Mouse (Mus musculus) urinary bladder, postnatal 36 days (tissue): ENCODE data around the gene Mipep.

ENCODE experiments used
- DNase-seq, 2 experiments: peaks; one replicate each; pipeline ENCODE4 v3.0.0; 2022; ENCODE audit warnings: low spot score in 2 of 2, mixed read lengths in 1 of 2

The Mipep gene

DNA sequence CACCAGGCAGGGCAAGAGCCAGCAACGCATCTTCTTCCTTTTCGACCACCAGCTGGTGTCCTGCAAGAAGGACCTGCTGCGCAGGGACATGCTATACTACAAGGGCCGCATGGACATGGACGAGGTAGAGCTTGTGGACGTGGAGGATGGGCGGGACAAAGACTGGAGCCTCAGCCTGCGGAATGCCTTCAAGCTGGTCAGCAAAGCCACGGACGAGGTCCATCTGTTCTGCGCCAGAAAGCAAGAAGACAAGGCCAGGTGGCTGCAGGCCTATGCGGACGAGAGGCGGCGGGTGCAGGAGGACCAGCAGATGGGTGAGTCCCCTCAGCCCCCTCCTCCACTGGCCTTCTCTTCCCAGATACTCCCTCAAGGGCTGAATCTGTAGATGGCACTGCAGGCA is 28.1 kb upstream of the Mipep start:
- no peak for DNase-seq

DNA sequence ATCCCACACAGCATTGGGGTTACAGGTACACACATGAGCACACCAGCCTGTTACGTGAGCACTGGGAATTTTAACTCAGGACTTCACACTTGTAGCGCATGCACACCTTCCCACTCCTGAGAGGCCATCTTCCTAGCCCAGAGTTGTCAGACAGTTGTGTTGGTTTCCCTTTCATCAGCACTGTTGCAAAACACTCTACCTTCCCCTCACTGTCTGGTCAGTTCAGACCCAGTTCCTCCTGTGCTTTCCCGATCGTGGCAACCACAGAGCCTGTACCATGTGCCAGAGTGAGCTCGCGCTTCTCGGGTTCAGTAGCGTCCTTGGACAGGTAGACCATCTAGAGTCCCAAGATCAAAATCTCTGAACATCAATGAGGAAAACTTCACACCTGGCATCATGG is 27.1 kb upstream of the Mipep start:
- DNase-seq = no peak

DNA sequence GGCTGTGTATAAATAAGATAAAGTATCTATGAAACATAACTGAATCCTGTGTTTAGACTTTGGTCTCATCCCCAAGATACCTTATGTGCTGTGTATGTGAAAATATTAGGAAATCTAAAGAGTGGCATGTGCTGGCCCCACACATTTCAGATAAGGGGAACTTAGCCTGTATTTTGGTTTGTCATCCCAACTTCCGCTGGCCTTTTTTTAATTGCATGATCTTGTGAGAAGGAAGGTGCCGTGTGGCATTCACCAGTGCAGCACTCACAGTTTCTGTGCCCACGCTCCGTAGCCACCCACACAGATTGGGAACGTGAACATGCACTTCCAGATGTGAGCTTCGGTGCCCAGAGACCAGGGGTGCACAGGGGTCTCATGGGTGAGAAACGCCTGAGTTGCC is 26.7 kb upstream of the Mipep start:
- no peak for DNase-seq

DNA sequence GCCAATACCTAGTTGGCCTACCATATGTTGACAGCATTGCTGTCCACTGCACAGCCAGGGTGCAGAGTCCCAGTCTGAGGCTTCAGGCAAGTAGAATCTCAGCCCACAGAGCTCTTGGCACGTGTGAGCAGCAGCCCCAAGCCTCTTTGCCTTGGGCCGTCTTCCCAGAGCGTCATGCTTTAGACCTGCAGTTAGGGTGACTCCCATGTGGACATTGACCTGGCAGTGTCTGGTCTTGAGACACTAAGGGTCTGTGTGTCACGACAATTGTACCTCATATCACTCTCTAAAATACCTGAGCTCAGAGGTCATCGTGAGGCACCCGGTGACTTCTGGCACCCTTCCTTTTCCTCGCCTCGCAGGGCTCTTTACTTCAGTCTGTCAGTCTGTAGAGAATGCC is 25.3 kb upstream of the Mipep start:
- DNase-seq = no peak

DNA sequence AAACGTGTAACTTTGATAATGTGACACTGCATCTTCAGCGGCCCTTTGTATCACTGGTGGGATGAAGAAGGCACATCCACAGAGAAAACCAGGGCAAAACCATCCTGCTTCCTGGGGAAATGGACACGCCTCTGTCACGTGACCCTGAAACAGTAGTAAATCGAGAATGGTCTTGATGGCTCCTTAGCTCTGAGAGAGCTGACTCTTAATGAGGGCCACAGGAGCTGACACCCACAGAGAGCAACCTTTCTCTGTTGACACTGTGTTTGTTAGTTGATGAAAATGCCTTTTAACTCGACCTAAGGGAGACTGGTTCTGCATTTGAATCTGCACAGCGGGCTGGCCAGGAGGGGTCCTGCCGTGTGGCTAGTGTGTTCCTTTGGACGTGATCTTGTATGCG is 22.6 kb upstream of the Mipep start:
- DNase-seq = no peak

DNA sequence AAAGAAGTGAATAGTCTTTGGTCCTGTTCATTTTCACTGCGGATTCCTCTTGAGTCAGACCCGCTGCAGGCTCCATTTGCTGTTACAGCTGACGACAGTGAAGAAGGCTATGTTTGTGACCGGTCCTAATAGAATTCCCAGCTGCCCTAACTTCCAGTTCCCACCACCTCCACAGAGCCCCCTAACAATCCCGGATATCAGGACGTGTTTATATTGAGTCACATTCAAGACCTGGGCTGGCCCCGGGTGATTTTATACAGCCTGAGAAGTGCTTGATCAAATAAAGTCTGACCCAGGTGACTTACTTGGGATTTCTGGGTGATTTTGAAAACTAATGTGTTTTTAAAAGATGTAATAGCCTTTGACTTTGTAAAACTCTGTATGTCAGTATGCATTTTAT is 21.6 kb upstream of the Mipep start:
- DNase-seq = no peak

DNA sequence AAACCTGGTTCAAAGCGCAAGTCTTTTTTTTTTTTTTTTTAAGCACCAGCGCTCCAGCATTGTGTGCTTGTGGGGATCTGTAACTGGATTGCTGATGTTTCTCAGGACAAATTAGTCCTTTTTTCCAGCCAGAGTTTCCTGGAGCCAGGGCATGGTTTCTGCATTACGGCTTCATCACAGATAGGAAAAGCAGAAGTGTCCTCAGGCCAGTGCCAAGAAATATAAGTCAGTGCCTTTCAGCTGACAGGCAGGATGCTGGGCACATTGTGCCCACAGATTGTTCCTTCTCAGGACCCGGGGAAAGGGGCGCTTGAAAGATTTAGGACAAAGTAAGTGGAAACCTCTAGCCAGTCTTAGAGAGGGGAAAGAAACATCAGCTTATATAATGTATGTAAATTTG is 20.6 kb upstream of the Mipep start:
- DNase-seq = no peak

DNA sequence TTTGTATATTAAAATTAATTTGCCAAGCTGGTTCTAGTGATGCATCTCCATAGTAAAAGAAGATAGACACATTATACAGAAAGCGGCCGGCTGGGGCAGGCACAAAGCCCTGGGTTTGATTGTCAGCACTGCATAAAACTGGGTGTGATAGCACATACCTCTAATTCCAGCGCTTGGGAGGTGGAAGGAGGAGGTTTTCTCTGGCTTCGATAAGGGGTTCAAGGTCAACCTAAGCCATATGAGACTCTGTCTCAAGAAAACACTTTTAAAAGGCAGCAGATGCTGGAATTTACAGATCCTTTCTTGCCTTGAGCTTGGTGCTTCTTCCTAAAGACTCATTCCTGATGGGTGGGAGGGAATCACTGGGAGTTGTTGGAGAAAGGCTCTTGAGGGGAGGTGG is 19.8 kb upstream of the Mipep start:
- DNase-seq = no peak

DNA sequence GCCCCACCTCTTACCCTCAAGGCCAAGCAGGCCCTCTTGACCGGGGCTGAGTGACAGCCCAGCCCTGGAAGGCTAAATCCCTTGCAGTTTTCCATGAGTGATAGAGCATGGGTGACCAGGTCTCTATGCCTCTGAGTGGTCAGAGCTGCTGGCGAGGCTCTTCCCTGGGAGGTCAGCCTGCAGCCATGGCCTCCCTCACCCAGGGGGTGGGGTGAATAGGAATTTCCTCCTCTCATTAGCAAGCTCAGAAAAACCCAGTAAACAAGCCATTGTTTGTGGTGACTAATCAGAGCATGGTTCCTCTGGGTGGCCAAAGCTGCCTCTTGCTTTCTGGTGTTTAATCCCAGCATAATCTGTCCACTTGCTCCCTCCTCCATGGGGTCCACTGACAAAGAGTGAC is 19.3 kb upstream of the Mipep start:
- DNase-seq = no peak

GRCm38 (mm10) chr14:60767884-60768283 is 16.5 kb upstream of the Mipep start, which contains the start of gene C1qtnf9:
TSS of gene C1qtnf9 (plus strand) at chr14:60768134.
- no peak for DNase-seq

DNA sequence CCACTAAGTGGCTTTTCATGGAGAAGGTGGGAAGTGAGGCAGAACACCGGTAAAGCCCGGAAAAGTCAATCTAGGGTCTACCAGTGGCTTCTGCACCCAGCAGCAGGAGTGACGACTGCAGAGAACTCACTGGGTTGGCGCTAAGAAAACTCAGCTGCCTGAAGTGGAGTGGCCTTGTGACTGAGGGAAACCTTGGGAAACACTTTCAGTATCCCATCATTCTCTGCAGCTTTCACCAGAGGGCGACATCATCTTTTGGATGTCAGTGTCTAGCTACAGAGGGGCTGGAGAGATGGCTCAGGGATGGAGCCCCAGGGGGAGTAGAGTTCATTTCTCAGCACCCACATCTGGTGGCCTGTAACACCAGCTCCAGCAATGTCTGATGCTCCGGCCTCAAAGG is 15.0 kb upstream of the Mipep start:
- no peak for DNase-seq

- DNase-seq = no peak
Observed at GRCm38 (mm10) chr14:60770594-60770993, 13.8 kb upstream of the Mipep start.

DNA sequence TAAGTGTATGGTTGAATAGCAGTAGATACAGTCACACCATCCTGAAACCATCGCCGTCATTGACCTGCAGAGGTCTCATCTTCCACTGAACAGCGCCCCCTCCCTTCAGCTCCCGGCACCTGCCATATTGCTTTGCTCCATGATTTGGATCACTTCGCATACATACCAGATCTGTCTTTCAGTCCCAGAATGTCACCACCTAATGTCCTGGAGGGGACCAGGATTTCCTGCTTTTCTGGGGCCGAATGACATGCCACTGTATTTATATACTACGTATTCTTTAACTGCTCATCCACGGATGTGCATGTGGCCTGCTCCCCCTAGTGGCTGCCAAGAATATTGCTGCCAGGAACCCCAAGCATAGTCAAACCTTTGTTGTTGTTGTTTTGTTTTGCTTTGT is 13.3 kb upstream of the Mipep start:
- DNase-seq = peak; percentile 62 to 64

DNA sequence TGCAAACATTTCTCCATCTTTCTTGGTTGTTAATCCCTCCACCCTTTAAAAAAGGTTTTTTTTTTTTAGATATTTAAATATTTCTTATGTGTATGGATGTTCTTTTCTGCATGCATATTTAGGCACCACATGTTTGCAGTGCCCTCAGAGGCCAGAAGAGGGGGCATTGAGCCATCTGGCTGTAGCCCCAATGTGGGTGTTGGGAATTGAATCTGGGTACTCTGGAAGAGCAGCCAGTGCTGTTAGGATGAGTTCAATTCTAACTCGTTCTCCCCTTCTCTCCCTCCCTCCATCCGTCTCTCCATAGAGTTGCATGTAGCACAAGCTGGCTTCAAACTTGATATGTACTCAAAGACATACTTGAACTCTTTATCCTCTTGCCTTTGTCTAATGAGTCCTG is 10.9 kb upstream of the Mipep start:
- no peak for DNase-seq

- DNase-seq = no peak
Observed at GRCm38 (mm10) chr14:60776521-60776920, 7.9 kb upstream of the Mipep start.

GRCm38 (mm10) chr14:60777485-60777919 is 6.9 kb upstream of the Mipep start:
- DNase-seq = no peak

- DNase-seq = no peak
Observed at GRCm38 (mm10) chr14:60779198-60779597, 5.2 kb upstream of the Mipep start.

GRCm38 (mm10) chr14:60782121-60782656 is 2.2 kb upstream of the Mipep start:
- no peak for DNase-seq

DNA sequence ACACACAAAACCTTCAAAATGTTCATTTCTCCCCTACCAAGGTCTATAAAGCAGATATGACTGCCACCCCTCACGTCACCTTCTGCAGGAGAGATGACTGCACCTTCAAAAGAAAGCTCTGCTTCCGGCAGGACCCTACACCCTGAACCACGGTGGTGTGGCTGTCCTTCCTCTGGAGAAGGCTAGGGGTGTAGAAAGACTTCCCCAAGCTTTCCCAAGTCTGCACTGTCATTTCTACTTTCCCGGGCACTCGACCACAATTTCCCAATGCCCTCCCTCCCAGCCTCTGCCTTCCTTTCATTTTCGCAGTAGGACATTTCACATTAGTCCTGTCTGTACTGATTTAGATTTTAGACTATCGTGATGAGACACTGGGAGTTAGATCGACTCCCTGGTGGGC is 1.2 kb upstream of the Mipep start:
- DNase-seq = no peak

GRCm38 (mm10) chr14:60790103-60790502 is 5.7 kb downstream of the Mipep start:
- peak; percentile 9 to 16 for DNase-seq

GRCm38 (mm10) chr14:60796600-60797322 is 12.4 kb downstream of the Mipep start:
- no peak for DNase-seq

- DNase-seq = no peak
Observed at GRCm38 (mm10) chr14:60797596-60797995, 13.2 kb downstream of the Mipep start.

- DNase-seq = no peak
Observed at GRCm38 (mm10) chr14:60798721-60799120, 14.3 kb downstream of the Mipep start.
